Mouse (Mus musculus): Measurements from ENCODE around the gene Crtc2.
A peak's percentile ranks its signal among the peaks of the same experiment; 100 is the strongest.

The Crtc2 gene

GRCm38 (mm10) chr3:90313367-90313766 is 59.4 kb downstream of the Crtc2 start:
- peak; percentile 18 for DNase-seq (ENCODE audit: low spot score)

All from embryo, embryonic 10 days (tissue).